Mouse (Mus musculus) heart, embryonic 10.5 days (tissue): ENCODE measurements at regions not wholly inside any gene's neighbourhood (a gene's known extent, or its start where the extent isn't known, plus 50 kb on each side); places are given as distances from the start of the nearest gene placed in this dataset.
"Not testable (repeated sequence)": the region's sequence is repeated elsewhere in the genome, so short reads cannot be mapped to it uniquely, and the experiment has no call there.

Experiments used
- DNase-seq: peaks from one replicate; pipeline ENCODE4 v3.0.0-alpha.2; 2017; ENCODE audit warnings: low spot score
- H3K27ac ChIP-seq: fragments of 300-500 bp; sonication (generic); 2 replicates; pipeline ENCODE4 v1.5.1; 2016; ENCODE audit warnings: mild to moderate bottlenecking
- H3K27me3 ChIP-seq: fragments of 300-500 bp; sonication (generic); 2 replicates; pipeline ENCODE4 v1.6.1; 2016; ENCODE audit warnings: mild to moderate bottlenecking; ENCODE audit not compliant: poor library complexity, insufficient read depth, severe bottlenecking
- H3K36me3 ChIP-seq: fragments of 300-500 bp; sonication (generic); 2 replicates; pipeline ENCODE4 v1.6.1; 2016; ENCODE audit warnings: mild to moderate bottlenecking, moderate library complexity
- H3K4me1 ChIP-seq: fragments of 300-500 bp; sonication (generic); 2 replicates; pipeline ENCODE4 v1.6.1; 2016; ENCODE audit warnings: mild to moderate bottlenecking
- H3K4me3 ChIP-seq: fragments of 300-500 bp; sonication (generic); 2 replicates; pipeline ENCODE4 v1.5.1; 2016; ENCODE audit warnings: mild to moderate bottlenecking, moderate library complexity
- H3K9me3 ChIP-seq: fragments of 300-500 bp; sonication (generic); 2 replicates; pipeline ENCODE4 v1.6.1; 2016; ENCODE audit warnings: mild to moderate bottlenecking, moderate library complexity
- WGBS: fragments of 180-500 bp; shearing (Covaris S2); methylation state at CpG from one replicate; pipeline ENCODE4 v1.1.7; 2016; 5-methylcytosine and 5-hydroxymethylcytosine counted together

DNA sequence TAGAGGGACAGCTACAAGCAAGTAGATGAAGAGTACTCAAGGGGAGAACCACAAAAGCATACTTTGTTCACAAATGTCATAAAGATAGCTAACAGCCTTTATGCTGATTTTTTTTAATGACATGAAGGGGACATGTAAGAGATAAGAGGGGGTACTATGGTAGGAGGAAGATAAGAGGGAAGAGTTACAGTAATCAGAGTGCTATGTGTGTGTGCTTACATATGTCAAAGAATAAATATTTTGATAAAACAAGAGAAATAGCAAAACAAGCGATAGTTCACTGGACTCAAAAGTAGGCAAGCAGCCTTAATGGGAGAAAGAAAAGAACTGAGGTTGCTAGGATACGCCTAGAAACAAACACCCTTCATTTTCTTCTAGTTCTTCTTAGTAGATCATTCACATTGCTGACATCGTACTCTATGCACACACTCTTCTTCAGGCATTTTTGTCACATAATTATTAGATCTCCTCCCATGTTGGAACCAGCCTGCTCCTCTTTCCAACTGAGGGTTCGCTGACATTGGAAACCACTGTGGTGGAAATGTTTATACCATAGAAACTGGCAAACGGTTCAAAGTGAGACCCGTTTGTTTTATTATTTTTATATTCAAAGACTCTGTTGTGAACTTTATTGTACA, 144.1 kb upstream of the Tenm4 start:
- no peak overlapping the region for H3K27ac ChIP-seq
- H3K9me3 ChIP-seq = no peaks in the 10 kb centered on the region
- no peak for DNase-seq
- H3K4me3 ChIP-seq = no peak overlapping the region
- no peaks in the 10 kb centered on the region for H3K4me1 ChIP-seq
- H3K27me3 ChIP-seq = no peaks in the 10 kb centered on the region
- no peaks in the 10 kb centered on the region for H3K36me3 ChIP-seq
- 83% methylated on average over 6 of the region's 6 CpGs for WGBS

DNA sequence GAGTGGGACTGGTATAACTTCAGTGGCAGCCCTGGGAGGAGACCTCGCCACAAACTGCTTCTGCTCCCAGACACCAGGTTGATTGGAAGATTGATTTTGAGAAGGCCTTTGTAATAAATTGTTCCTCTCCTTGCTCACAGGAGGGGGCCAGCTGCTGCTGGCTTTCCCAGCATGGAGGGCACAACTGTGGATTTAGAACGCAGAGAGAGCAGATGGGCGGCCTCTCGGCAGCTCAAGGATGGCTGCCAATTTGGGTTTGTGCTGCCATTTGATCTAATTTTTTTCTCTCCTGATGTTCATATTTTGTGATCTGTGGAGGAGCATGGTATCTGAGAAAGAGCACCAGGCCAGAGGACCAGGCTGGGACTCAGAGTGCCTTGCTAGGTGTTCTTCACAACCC, 137.4 kb upstream of the Tenm4 start:
- H3K4me1 ChIP-seq = no peaks in the 10 kb centered on the region
- H3K36me3 ChIP-seq = no peaks in the 10 kb centered on the region
- no peaks in the 10 kb centered on the region for H3K27me3 ChIP-seq
- no peak overlapping the region for H3K27ac ChIP-seq
- WGBS = 77% methylated on average over 4 of the region's 4 CpGs
- no peak for DNase-seq
- no peak overlapping the region for H3K4me3 ChIP-seq
- no peaks in the 10 kb centered on the region for H3K9me3 ChIP-seq

GRCm38 (mm10) chr7:96035456-96035855, 135.6 kb upstream of the Tenm4 start:
- Histone ChIP-seq H3K4me1 (no peaks in the 10 kb centered on the region), H3K4me3 (no peak overlapping the region), H3K36me3 (no peaks in the 10 kb centered on the region), H3K27ac (no peak overlapping the region), H3K27me3 (no peaks in the 10 kb centered on the region), H3K9me3 (no peaks in the 10 kb centered on the region)
- DNase-seq = no peak
- 58% methylated on average over 2 of the region's 2 CpGs for WGBS

DNA sequence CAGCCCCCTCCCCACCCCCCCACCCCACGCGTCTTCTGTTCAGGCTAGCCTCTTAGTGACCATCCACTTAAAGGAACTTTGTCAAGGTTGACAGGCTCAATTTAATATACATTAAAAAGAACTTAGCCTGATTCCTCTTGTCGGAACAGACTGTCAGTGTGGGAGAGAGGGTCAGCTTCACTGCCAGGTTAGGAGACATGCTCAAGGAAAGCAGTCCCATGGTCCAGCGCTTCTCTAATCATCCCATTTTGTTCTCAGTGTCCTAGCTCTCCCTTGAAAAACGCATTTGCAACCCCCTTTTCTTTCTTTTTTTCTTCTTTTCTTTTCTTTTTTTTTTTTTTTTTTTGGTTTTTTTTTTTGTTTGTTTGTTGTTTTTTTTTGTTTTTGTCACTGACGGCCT, 131.4 kb upstream of the Tenm4 start:
- no peaks in the 10 kb centered on the region for H3K27me3 ChIP-seq
- no peak overlapping the region for H3K27ac ChIP-seq
- H3K4me1 ChIP-seq = no peaks in the 10 kb centered on the region
- WGBS = 73% methylated on average over 6 of the region's 6 CpGs
- peaks cover 3% of the 10 kb centered on the region for H3K9me3 ChIP-seq
- no peak overlapping the region for H3K4me3 ChIP-seq
- DNase-seq = no peak
- no peaks in the 10 kb centered on the region for H3K36me3 ChIP-seq

DNA sequence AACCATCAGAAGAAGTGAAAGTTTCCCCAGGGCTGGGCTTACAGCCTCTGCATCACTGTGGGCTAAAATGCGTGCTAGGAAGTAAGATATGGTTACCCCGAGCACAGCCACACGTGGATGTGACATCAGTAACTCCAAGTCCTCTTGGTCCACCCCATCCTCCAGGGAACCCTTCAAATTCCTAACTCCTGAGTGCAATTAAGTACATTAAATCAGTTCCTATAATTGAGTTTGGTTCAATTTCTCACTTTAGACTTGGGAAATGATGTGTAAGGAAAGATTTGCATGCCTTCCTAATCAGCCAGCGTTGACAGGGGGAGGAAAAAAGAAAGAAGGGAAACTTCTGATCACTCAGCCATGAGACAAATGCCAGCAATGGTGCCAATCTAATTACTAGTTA, 129.2 kb upstream of the Tenm4 start:
- 69% methylated on average over 4 of the region's 4 CpGs for WGBS
- DNase-seq = no peak
- Histone ChIP-seq H3K27ac (no peak overlapping the region), H3K9me3 (peaks cover 4% of the 10 kb centered on the region), H3K4me1 (no peaks in the 10 kb centered on the region), H3K27me3 (no peaks in the 10 kb centered on the region), H3K36me3 (no peaks in the 10 kb centered on the region), H3K4me3 (no peak overlapping the region)

DNA sequence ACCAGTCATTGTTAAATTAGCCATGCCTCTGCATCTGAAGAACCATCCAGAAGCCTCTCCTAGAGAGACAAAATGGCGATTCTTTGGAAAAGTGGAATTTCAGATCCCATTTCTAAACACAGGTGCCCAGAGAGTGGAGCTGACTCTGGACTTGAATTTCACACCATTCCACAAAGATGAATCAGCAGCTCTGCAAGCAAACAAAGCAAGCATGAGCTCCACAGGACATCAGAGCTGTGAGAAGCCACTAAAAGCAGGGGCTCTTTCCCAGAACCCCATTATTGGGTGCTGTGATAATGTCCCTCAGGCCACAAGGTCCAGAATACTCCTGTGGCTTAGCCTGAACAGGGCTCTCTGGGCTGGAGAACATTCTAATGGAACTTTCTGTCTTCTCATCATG, 119.4 kb upstream of the Tenm4 start:
- no peaks in the 10 kb centered on the region for H3K9me3 ChIP-seq
- no peak overlapping the region for H3K4me3 ChIP-seq

DNA sequence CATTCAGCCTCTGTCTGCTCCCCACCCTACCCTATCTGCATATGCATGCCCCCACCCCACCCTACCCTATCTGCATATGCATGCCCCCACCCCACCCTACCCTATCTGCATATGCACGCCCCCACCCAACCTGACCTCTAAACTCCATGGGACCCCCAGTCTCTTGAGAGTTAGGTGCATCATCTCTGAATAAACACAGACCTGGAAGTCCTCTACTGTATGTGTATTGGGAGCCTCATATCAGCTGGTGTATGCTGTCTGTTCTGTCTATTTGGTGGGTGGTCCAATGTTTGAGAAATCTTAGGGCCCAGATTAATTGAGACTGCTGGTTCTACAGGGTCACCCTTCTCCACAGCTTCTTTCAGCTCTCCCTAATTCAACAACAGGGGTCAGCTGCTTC, 109.4 kb upstream of the Tenm4 start:
- not testable (repeated sequence) for H3K36me3 ChIP-seq, H3K4me3 ChIP-seq, H3K27me3 ChIP-seq, H3K4me1 ChIP-seq, H3K27ac ChIP-seq, H3K9me3 ChIP-seq, DNase-seq
- 43% methylated on average over 1 of the region's 1 CpGs for WGBS

More for the DNA sequence above, 119.4 kb upstream of the Tenm4 start:
- DNase-seq = no peak
- H3K27ac ChIP-seq = no peak overlapping the region
- H3K27me3 ChIP-seq = no peaks in the 10 kb centered on the region
- H3K4me1 ChIP-seq = no peaks in the 10 kb centered on the region
- no peaks in the 10 kb centered on the region for H3K36me3 ChIP-seq
- WGBS = 79% methylated on average over 1 of the region's 1 CpGs

GRCm38 (mm10) chr7:96078511-96078910, 92.5 kb upstream of the Tenm4 start:
- no peak overlapping the region for H3K4me3 ChIP-seq
- no peak overlapping the region for H3K27ac ChIP-seq
- H3K4me1 ChIP-seq = 0 out of 2 replicates have a peak, but pooled peaks cover 3% of the 10 kb centered on the region
- no peaks in the 10 kb centered on the region for H3K27me3 ChIP-seq
- no peaks in the 10 kb centered on the region for H3K36me3 ChIP-seq
- H3K9me3 ChIP-seq = no peaks in the 10 kb centered on the region
- WGBS = 91% methylated on average over 1 of the region's 1 CpGs
- no peak for DNase-seq

DNA sequence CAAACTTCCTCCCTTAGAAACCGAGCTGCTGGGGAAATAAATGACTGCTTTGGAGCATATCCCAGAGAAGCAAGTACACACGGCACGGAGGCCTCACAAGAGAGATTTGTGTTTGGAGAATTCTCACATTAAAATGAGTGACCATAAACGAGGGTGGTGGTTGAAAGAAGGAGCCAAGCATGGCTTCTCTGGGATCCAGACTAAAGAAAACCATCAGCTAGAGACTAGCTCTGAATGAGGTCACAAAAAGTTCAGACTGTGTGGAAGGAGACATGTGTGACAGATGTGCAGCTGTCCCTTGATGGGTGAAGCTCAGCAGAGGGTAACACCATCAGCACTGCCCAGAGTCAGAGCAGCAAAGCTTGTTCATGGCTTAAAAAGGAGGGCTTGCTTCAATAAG, 89.4 kb upstream of the Tenm4 start:
- Histone ChIP-seq H3K4me1 (0 out of 2 replicates have a peak, but pooled peaks cover 3% of the 10 kb centered on the region), H3K27me3 (no peaks in the 10 kb centered on the region), H3K9me3 (no peaks in the 10 kb centered on the region), H3K36me3 (no peaks in the 10 kb centered on the region), H3K4me3 (no peak overlapping the region), H3K27ac (no peak overlapping the region)
- DNase-seq = no peak
- 63% methylated on average over 4 of the region's 4 CpGs for WGBS

DNA sequence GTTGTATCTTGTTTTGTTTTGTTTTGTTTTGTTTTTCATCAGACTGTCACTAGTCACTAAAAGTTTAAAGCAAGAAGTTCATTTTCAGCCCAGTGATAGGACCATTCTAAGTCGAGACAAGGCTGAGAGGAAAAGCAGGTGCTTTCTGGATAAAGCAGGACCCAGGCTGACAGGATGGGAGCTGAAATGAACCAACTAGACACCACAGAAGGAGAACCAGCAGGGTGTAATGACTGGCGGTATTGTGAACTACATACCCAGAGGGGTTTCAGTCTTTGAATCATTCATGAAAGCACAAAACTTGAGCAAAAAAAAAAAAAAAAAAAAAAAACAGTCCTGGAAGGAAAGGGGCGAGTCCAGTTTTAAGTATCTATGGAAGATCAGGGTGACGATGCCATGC, 75.9 kb upstream of the Tenm4 start:
- WGBS = 66% methylated on average over 4 of the region's 4 CpGs
- no peaks in the 10 kb centered on the region for H3K4me1 ChIP-seq
- no peak for DNase-seq
- H3K4me3 ChIP-seq = no peak overlapping the region
- H3K27ac ChIP-seq = no peak overlapping the region
- no peaks in the 10 kb centered on the region for H3K9me3 ChIP-seq
- H3K27me3 ChIP-seq = no peaks in the 10 kb centered on the region
- H3K36me3 ChIP-seq = no peaks in the 10 kb centered on the region

DNA sequence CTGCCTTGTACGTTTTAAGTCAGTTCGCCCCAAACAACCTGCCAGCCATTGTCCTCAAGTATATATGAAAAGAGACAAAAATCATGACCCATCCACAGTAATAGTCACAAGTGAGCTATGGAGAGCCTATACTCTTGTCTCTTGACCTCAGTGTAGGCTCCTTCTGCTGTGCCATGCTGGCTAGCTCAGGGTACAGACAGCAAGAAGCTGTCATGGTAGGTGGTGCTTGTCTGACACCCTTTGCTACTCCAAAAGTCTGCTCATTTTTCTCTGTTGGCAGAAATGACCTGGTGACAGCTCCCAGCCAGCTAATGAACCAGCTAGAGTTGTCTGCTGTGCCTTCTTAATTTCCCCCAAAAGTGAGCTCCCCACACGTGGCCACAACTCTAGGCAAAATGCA, 75.3 kb upstream of the Tenm4 start:
- Histone ChIP-seq H3K27ac (no peak overlapping the region), H3K9me3 (no peaks in the 10 kb centered on the region), H3K4me1 (no peaks in the 10 kb centered on the region), H3K4me3 (no peak overlapping the region), H3K36me3 (no peaks in the 10 kb centered on the region), H3K27me3 (no peaks in the 10 kb centered on the region)
- WGBS = 85% methylated on average over 3 of the region's 3 CpGs
- no peak for DNase-seq

- no peaks in the 10 kb centered on the region for H3K36me3 ChIP-seq
- WGBS = 78% methylated on average over 5 of the region's 5 CpGs
- DNase-seq = no peak
Observed at GRCm38 (mm10) chr7:96098686-96099376, 72.2 kb upstream of the Tenm4 start.

GRCm38 (mm10) chr7:96102727-96103126, 68.3 kb upstream of the Tenm4 start:
- Histone ChIP-seq H3K27ac (no peak overlapping the region), H3K27me3 (no peaks in the 10 kb centered on the region), H3K4me3 (no peak overlapping the region), H3K4me1 (peaks cover 5% of the 10 kb centered on the region), H3K36me3 (no peaks in the 10 kb centered on the region), H3K9me3 (no peaks in the 10 kb centered on the region)
- WGBS = 72% methylated on average over 6 of the region's 6 CpGs
- no peak for DNase-seq

More at GRCm38 (mm10) chr7:96098686-96099376, 72.2 kb upstream of the Tenm4 start:
- Histone ChIP-seq H3K4me3 (no peak overlapping the region), H3K27ac (no peak overlapping the region), H3K9me3 (no peaks in the 10 kb centered on the region), H3K4me1 (peaks cover 5% of the 10 kb centered on the region), H3K27me3 (no peaks in the 10 kb centered on the region)

DNA sequence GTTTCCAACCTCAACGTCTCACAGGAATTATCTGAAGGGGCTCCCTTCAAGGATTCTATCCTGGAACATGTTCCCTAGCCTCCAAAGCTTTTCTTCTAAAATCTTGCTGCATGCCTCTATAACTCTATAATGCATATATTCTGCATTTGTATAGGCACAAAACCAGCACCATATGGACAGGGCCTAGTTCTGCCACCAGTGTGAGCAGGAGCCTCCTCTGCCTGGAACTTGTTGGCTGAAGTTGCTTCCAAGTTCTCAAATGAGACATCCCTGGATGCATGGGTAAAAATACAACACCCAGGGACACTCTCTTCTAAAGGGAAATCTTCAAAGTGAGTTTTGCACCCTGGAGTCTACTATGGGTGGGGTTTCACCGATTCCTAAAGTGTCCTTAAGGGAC, 62.3 kb upstream of the Tenm4 start:
- Histone ChIP-seq H3K36me3 (no peaks in the 10 kb centered on the region), H3K4me3 (no peak overlapping the region), H3K9me3 (no peaks in the 10 kb centered on the region), H3K4me1 (no peaks in the 10 kb centered on the region), H3K27me3 (no peaks in the 10 kb centered on the region), H3K27ac (no peak overlapping the region)
- 66% methylated on average over 2 of the region's 2 CpGs for WGBS
- DNase-seq = no peak
